Mouse (Mus musculus) hindbrain, embryonic 14.5 days (tissue): ENCODE data around the gene Tgm1. TPM values are rescaled to one million over a fixed set of nuclear protein-coding genes. Genes with fewer than 3 reads are reported as not detected.

Experiments used
- ATAC-seq: fragments of 200-750 bp; cut with Nextera tagmentation; 2 replicates; pipeline ENCODE4 v1.8.0; 2017; ENCODE audit warnings: moderate number of reproducible peaks, mild to moderate bottlenecking, moderate TSS enrichment, moderate library complexity; ENCODE audit not compliant: low FRiP score
- DNase-seq: peaks from one replicate; pipeline ENCODE4 v3.0.0-alpha.2; 2015; ENCODE audit warnings: low spot score
- H3K27ac ChIP-seq: fragments of 300-500 bp; sonication (generic); 2 replicates; pipeline ENCODE4 v1.5.1; 2014; ENCODE audit warnings: mild to moderate bottlenecking, moderate library complexity
- H3K27me3 ChIP-seq: fragments of 300-500 bp; sonication (generic); 2 replicates; pipeline ENCODE4 v1.6.1; 2014; ENCODE audit warnings: mild to moderate bottlenecking, low read length, mixed read lengths; ENCODE audit not compliant: control insufficient read depth, insufficient read depth
- H3K36me3 ChIP-seq: fragments of 300-500 bp; sonication (generic); replicated peaks from 2 replicates; pipeline ENCODE4 v1.6.1; 2014; ENCODE audit not compliant: control insufficient read depth, insufficient read depth
- H3K4me1 ChIP-seq: fragments of 300-500 bp; sonication (generic); replicated peaks from 2 replicates; pipeline ENCODE4 v1.6.1; 2014; ENCODE audit warnings: antibody characterized with exemption, low read length, mixed read lengths; ENCODE audit not compliant: control insufficient read depth, insufficient read depth
- H3K4me2 ChIP-seq: fragments of 300-500 bp; sonication (generic); replicated peaks from 2 replicates; pipeline ENCODE4 v1.6.1; 2014; ENCODE audit warnings: mild to moderate bottlenecking, moderate library complexity
- H3K4me3 ChIP-seq: fragments of 300-500 bp; sonication (generic); replicated peaks from 2 replicates; pipeline ENCODE4 v1.5.1; 2014; ENCODE audit warnings: mild to moderate bottlenecking, low read length
- H3K9ac ChIP-seq: fragments of 300-500 bp; sonication (generic); 2 replicates; pipeline ENCODE4 v1.6.1; 2014
- H3K9me3 ChIP-seq: fragments of 300-500 bp; sonication (generic); 2 replicates; pipeline ENCODE4 v1.6.1; 2016; ENCODE audit warnings: low read length; ENCODE audit not compliant: control insufficient read depth
- WGBS: fragments of 180-500 bp; shearing (Covaris S2); extraction: QIAGEN DNeasy Blood & Tissue Kit; methylation state at CpG from one replicate; pipeline ENCODE4 v1.1.7; 2014; 5-methylcytosine and 5-hydroxymethylcytosine counted together
- polyA plus RNA-seq: library from polyadenylated mRNA; unstranded; fragments of >200 nt; fragmentation: Nextera tagmentation; extraction: Ambion mirVana; gene quantifications from 2 replicates; pipeline ENCODE4 v1.2.1, GENCODE M21; 2014

Gene Tgm1
- polyA plus RNA-seq, 1 experiment from 2014 or later, result 0.25 TPM

GRCm38 (mm10) chr14:55660636-55661035 lies 53.1 kb downstream of the Tgm1 start:
- peak overlapping the region; percentile 65 for H3K4me2 ChIP-seq

GRCm38 (mm10) chr14:55659960-55660573 lies 53.7 kb downstream of the Tgm1 start, which contains the start of gene Mdp1:
TSS of gene Mdp1 (minus strand) at chr14:55660508.
- Histone ChIP-seq H3K27ac (peak within 1 kb of the TSS; percentile 88), H3K9me3 (no peaks in the 10 kb centered on the region), H3K27me3 (no peaks in the 10 kb centered on the region), H3K4me1 (peaks cover 12% of the 10 kb centered on the region; the same call in 1 of the 2 replicates), H3K36me3 (peaks cover 45% of the 10 kb centered on the region), H3K4me3 (peak within 1 kb of the TSS; percentile 73), H3K4me2 (peak within 1 kb of the TSS; percentile 65), H3K9ac (peak within 1 kb of the TSS; percentile 79)
- peak; percentile 95 for ATAC-seq
- DNase-seq, result peak; percentile 82
- WGBS, result under 1% methylated on average over 39 of the region's 39 CpGs

More at GRCm38 (mm10) chr14:55660636-55661035, 53.1 kb downstream of the Tgm1 start:
- H3K4me3 ChIP-seq, result peak overlapping the region; percentile 73
- 50% methylated on average over 2 of the region's 2 CpGs for WGBS
- H3K9ac ChIP-seq, result no peak overlapping the region
- no peaks in the 10 kb centered on the region for H3K27me3 ChIP-seq
- ATAC-seq (no peak), DNase-seq (no peak)
- no peaks in the 10 kb centered on the region for H3K9me3 ChIP-seq
- H3K36me3 ChIP-seq, result peaks cover 48% of the 10 kb centered on the region
- H3K27ac ChIP-seq, result 0 out of 2 replicates have a peak overlapping the region, but pooled peaks have one; percentile 88
- H3K4me1 ChIP-seq, result peaks cover 12% of the 10 kb centered on the region; the same call in 1 of the 2 replicates

- ATAC-seq (no peak), DNase-seq (no peak)
- Histone ChIP-seq H3K27me3 (no peaks in the 10 kb centered on the region), H3K4me3 (no peak overlapping the region), H3K36me3 (peaks cover 34% of the 10 kb centered on the region), H3K9me3 (no peaks in the 10 kb centered on the region), H3K4me1 (peaks cover 12% of the 10 kb centered on the region; the same call in 1 of the 2 replicates), H3K9ac (no peak overlapping the region), H3K27ac (no peak overlapping the region), H3K4me2 (no peak overlapping the region)
- WGBS, result 95% methylated on average over 5 of the region's 5 CpGs
Observed at GRCm38 (mm10) chr14:55658011-55658410, 55.7 kb downstream of the Tgm1 start.

DNA sequence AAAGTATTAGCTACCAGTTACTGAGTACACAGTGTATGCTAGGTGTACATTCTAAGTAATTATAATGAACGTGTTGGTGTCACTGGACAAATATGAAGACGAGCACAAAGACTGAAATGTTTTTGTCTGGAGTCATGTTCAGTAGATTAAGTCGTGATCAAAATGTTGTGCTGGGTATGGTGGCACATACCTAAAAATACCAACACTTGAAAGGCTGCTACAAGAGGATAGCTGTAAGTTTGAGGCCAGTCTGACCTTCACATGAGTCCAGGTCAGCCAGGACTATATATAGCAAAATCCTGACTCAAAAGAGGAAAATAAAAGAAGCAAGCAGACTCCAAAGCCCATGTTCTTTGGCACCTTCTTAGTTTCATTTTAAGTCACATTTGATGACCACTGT lies 56.8 kb downstream of the Tgm1 start:
- no peak overlapping the region for H3K9ac ChIP-seq
- no peaks in the 10 kb centered on the region for H3K27me3 ChIP-seq
- no peak overlapping the region for H3K4me2 ChIP-seq
- ATAC-seq, result no peak
- no peak overlapping the region for H3K27ac ChIP-seq
- H3K36me3 ChIP-seq, result peaks cover 25% of the 10 kb centered on the region
- no peak for DNase-seq
- H3K9me3 ChIP-seq, result no peaks in the 10 kb centered on the region
- whole genome bisulfite sequencing, result 92% methylated on average over 3 of the region's 3 CpGs
- H3K4me3 ChIP-seq, result no peak overlapping the region
- peaks cover 12% of the 10 kb centered on the region; the same call in 1 of the 2 replicates for H3K4me1 ChIP-seq

DNA sequence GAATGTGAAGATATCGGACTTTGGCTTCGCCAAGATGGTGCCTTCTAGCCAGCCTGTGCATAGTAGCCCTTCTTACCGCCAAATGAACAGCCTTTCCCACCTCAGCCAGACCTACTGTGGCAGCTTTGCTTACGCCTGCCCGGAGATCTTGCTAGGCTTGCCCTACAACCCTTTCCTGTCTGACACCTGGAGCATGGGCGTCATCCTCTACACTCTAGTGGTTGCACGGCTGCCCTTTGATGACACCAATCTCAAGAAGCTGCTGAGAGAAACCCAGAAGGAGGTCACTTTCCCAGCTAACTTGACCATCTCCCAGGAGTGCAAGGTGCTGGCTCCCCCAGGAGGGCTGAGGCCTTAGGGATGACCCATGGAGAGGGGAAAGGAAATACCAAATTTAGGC lies 62.2 kb downstream of the Tgm1 start:
- 90% methylated on average over 7 of the region's 7 CpGs for WGBS
- H3K9ac ChIP-seq, result no peak overlapping the region
- H3K9me3 ChIP-seq, result no peaks in the 10 kb centered on the region

More for the DNA sequence above, 62.2 kb downstream of the Tgm1 start:
- no peaks in the 10 kb centered on the region; the same call in 1 of the 2 replicates for H3K36me3 ChIP-seq
- H3K27me3 ChIP-seq, result no peaks in the 10 kb centered on the region
- no peak overlapping the region for H3K4me3 ChIP-seq
- DNase-seq, result no peak
- H3K4me1 ChIP-seq, result no peaks in the 10 kb centered on the region
- no peak overlapping the region for H3K4me2 ChIP-seq
- no peak overlapping the region for H3K27ac ChIP-seq
- no peak for ATAC-seq

Other genes starting within 250 kb of the Tgm1 start
- gene Dhrs4, start 235.2 kb downstream of the Tgm1 start, polyA plus RNA-seq, result 12.4 and 14.1 TPM in 2 replicates
- gene Carmil3, start 223.3 kb downstream of the Tgm1 start, polyA plus RNA-seq, result 30.0 and 31.1 TPM in 2 replicates
- 3.2 and 4.2 TPM in 2 replicates for gene Cpne6, start 203.5 kb downstream of the Tgm1 start, polyA plus RNA-seq
- gene Nrl, start 188.9 kb downstream of the Tgm1 start, polyA plus RNA-seq, result 0.10 and 0.17 TPM in 2 replicates
- 17.5 and 19.2 TPM in 2 replicates for gene Pck2, start 173.7 kb downstream of the Tgm1 start, polyA plus RNA-seq
- 107 and 112 TPM in 2 replicates for gene Dcaf11, start 153.9 kb downstream of the Tgm1 start, polyA plus RNA-seq
- 1.4 TPM in 1 of 2 replicates, not detected in the other for gene A730061H03Rik, start 153.5 kb downstream of the Tgm1 start, polyA plus RNA-seq
- 0.27 TPM in 1 of 2 replicates, not detected in the other for gene Fitm1, start 138.3 kb downstream of the Tgm1 start, polyA plus RNA-seq
- 192 and 207 TPM in 2 replicates for gene Psme1, start 135.8 kb downstream of the Tgm1 start, polyA plus RNA-seq
- gene Emc9, start 128.6 kb downstream of the Tgm1 start, polyA plus RNA-seq, result 37.2 and 39.2 TPM in 2 replicates
- 152 and 179 TPM in 2 replicates for gene Psme2, start 122.8 kb downstream of the Tgm1 start, polyA plus RNA-seq
- 12.5 and 20.4 TPM in 2 replicates for gene Rnf31, start 122.2 kb downstream of the Tgm1 start, polyA plus RNA-seq
- 7.4 and 8.0 TPM in 2 replicates for gene Irf9, start 110.4 kb downstream of the Tgm1 start, polyA plus RNA-seq
- 8.6 and 9.0 TPM in 2 replicates for gene Rec8, start 95.9 kb downstream of the Tgm1 start, polyA plus RNA-seq
- 110 and 114 TPM in 2 replicates for gene Ipo4, start 78.0 kb downstream of the Tgm1 start, polyA plus RNA-seq
- gene Gm49378, start 76.0 kb downstream of the Tgm1 start, polyA plus RNA-seq, result 1.5 and 2.8 TPM in 2 replicates
- 58.9 and 68.0 TPM in 2 replicates for gene Tm9sf1, start 70.1 kb downstream of the Tgm1 start, polyA plus RNA-seq
- gene Tssk4, start 63.7 kb downstream of the Tgm1 start, polyA plus RNA-seq, result 0.31 and 0.33 TPM in 2 replicates
- 70.4 and 71.0 TPM in 2 replicates for gene Mdp1, start 53.4 kb downstream of the Tgm1 start, polyA plus RNA-seq
- 35.8 and 40.8 TPM in 2 replicates for gene Gmpr2, start 42.0 kb downstream of the Tgm1 start, polyA plus RNA-seq
- gene Nedd8, start 41.8 kb downstream of the Tgm1 start, polyA plus RNA-seq, result 544 and 612 TPM in 2 replicates
- 24.3 and 25.1 TPM in 2 replicates for gene Tinf2, start 32.1 kb downstream of the Tgm1 start, polyA plus RNA-seq
- 46.2 and 48.8 TPM in 2 replicates for gene Rabggta, start 8.3 kb upstream of the Tgm1 start, polyA plus RNA-seq
- 70.8 and 72.3 TPM in 2 replicates for gene Dhrs1, start 31.8 kb upstream of the Tgm1 start, polyA plus RNA-seq
- gene Nop9, start 31.8 kb upstream of the Tgm1 start, polyA plus RNA-seq, result 31.4 and 33.0 TPM in 2 replicates
- gene Cideb, start 44.5 kb upstream of the Tgm1 start, polyA plus RNA-seq, result not detected in 2 replicates
- 0.36 and 0.70 TPM in 2 replicates for gene Ltb4r2, start 47.5 kb upstream of the Tgm1 start, polyA plus RNA-seq
- gene Ltb4r1, start 52.0 kb upstream of the Tgm1 start, polyA plus RNA-seq, result 0.20 TPM in 1 of 2 replicates, not detected in the other
- 5.0 and 5.8 TPM in 2 replicates for gene Adcy4, start 70.2 kb upstream of the Tgm1 start, polyA plus RNA-seq
- 1.8 and 2.9 TPM in 2 replicates for gene Ripk3, start 74.9 kb upstream of the Tgm1 start, polyA plus RNA-seq
- 9.4 and 10.1 TPM in 2 replicates for gene Nfatc4, start 109.2 kb upstream of the Tgm1 start, polyA plus RNA-seq
- gene Nynrin, start 140.1 kb upstream of the Tgm1 start, polyA plus RNA-seq, result 10.8 and 11.7 TPM in 2 replicates
- gene Cbln3, start 170.5 kb upstream of the Tgm1 start, polyA plus RNA-seq, result 0.51 and 0.56 TPM in 2 replicates
- gene Khnyn, start 171.0 kb upstream of the Tgm1 start, polyA plus RNA-seq, result 6.6 and 7.0 TPM in 2 replicates
- 131 and 138 TPM in 2 replicates for gene Sdr39u1, start 186.4 kb upstream of the Tgm1 start, polyA plus RNA-seq
- 0.60 TPM in 1 of 2 replicates, not detected in the other for gene Cma1, start 230.7 kb upstream of the Tgm1 start, polyA plus RNA-seq
- gene Cma2, start 237.1 kb upstream of the Tgm1 start, polyA plus RNA-seq, result not detected in 2 replicates